Mouse (Mus musculus) forebrain, embryonic 15.5 days (tissue): Measurements from ENCODE around the gene Cacng6. TPM values are rescaled to one million over a fixed set of nuclear protein-coding genes. Genes with fewer than 3 reads are reported as not detected.
A peak's percentile ranks its signal among the peaks of the same experiment; 100 is the strongest.

Source experiments
- ATAC-seq: fragments of 200-750 bp; cut with Nextera tagmentation; replicated peaks from 2 replicates; pipeline ENCODE4 v1.8.0; 2017; ENCODE audit warnings: mild to moderate bottlenecking, moderate TSS enrichment, moderate library complexity
- H3K27ac ChIP-seq: fragments of 300-500 bp; sonication (generic); replicated peaks from 2 replicates; pipeline ENCODE4 v1.5.1; 2015; ENCODE audit warnings: mild to moderate bottlenecking, inconsistent platforms
- H3K27me3 ChIP-seq: fragments of 300-500 bp; sonication (generic); 2 replicates; pipeline ENCODE4 v1.6.1; 2015; ENCODE audit warnings: inconsistent platforms
- H3K36me3 ChIP-seq: fragments of 300-500 bp; sonication (generic); 2 replicates; pipeline ENCODE4 v1.6.1; 2015; ENCODE audit warnings: mild to moderate bottlenecking, inconsistent platforms
- H3K4me1 ChIP-seq: fragments of 300-500 bp; sonication (generic); 2 replicates; pipeline ENCODE4 v1.6.1; 2015; ENCODE audit warnings: inconsistent platforms
- H3K4me2 ChIP-seq: fragments of 300-500 bp; sonication (generic); replicated peaks from 2 replicates; pipeline ENCODE4 v1.6.1; 2015; ENCODE audit warnings: mild to moderate bottlenecking, inconsistent platforms
- H3K4me3 ChIP-seq: fragments of 300-500 bp; sonication (generic); 2 replicates; pipeline ENCODE4 v1.5.1; 2015; ENCODE audit warnings: mild to moderate bottlenecking, inconsistent platforms
- H3K9ac ChIP-seq: fragments of 300-500 bp; sonication (generic); replicated peaks from 2 replicates; pipeline ENCODE4 v1.6.1; 2015; ENCODE audit warnings: mild to moderate bottlenecking, inconsistent platforms
- H3K9me3 ChIP-seq: fragments of 300-500 bp; sonication (generic); 2 replicates; pipeline ENCODE4 v1.6.1; 2016; ENCODE audit warnings: inconsistent platforms
- WGBS: fragments of 180-500 bp; shearing (Covaris S2); methylation state at CpG from one replicate; pipeline ENCODE4 v1.1.7; 2015; ENCODE audit warnings: mixed read lengths; 5-methylcytosine and 5-hydroxymethylcytosine counted together
- polyA plus RNA-seq: library from polyadenylated mRNA; unstranded; fragments of >200 nt; fragmentation: Nextera tagmentation; extraction: Ambion mirVana; gene quantifications from 2 replicates; pipeline ENCODE4 v1.2.1, GENCODE M21; 2015

The Cacng6 gene
- polyA plus RNA-seq, 1 experiment from 2014 or later: 0.08 TPM

DNA sequence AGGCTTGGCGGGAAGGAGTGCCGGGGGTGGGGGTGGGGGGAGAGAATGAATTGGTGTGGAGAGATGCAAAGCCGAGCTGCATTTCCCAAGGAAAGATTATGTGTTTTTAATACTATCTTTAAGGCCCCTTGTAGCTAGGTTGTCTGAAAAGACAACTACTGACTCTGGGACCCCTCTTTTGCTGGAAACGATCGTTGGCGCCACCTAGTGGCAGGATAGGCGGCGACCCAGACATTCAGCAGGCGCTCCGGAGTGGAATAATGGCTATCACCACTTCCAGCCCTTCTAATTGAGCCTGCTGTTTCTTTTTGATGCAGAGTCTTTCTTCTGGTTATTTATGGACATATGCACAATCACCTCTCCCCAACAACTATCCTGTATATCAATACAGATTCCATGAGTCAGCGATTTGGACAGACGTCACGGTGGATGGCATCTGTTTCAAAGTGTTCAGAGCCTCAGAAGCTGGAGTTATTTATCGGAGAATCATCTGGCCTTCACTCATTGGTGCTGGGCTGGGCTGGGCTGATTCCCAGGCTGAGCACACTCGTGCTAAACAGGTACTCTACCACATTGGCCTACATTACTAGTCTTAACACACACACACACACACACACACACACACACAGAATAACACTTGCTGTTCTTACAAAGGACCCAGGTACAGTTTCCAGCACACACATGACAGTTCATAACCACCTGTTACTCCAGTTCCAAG is 24.9 kb downstream of the Cacng6 start:
- Histone ChIP-seq H3K27ac (no peak overlapping the region), H3K9me3 (no peaks in the 10 kb centered on the region), H3K27me3 (no peaks in the 10 kb centered on the region), H3K4me3 (no peak overlapping the region), H3K36me3 (no peaks in the 10 kb centered on the region), H3K4me1 (0 out of 2 replicates have a peak, but pooled peaks cover 2% of the 10 kb centered on the region), H3K9ac (no peak overlapping the region), H3K4me2 (no peak overlapping the region)
- peak; percentile 81; the same call in 1 of the 2 replicates for ATAC-seq
- 18% methylated on average over 15 of the region's 15 CpGs for WGBS

DNA sequence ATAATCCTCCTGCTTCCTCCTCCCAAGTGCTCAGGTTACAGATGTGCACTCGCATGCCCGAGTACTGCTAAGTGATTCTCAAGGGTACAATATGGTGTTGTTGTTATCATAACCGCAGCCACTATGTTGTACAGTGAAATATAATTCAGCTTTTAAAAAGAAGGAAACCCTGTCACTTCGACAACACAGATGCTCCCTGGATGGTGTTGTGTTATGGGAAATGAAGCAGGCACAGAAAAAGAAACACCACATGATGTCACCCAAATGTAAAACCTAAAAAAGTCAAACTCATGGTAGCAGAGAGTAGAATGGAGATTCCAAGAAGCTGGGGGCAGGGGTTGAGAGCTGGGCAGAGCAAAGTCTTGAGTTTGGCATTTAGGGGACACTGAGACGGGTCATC is 26.7 kb downstream of the Cacng6 start:
- H3K9ac ChIP-seq: no peak overlapping the region
- 0 out of 2 replicates have a peak, but pooled peaks cover 2% of the 10 kb centered on the region for H3K4me1 ChIP-seq
- ATAC-seq: no peak
- H3K27ac ChIP-seq: no peak overlapping the region
- H3K4me3 ChIP-seq: no peak overlapping the region
- no peaks in the 10 kb centered on the region for H3K9me3 ChIP-seq
- H3K27me3 ChIP-seq: no peaks in the 10 kb centered on the region
- WGBS: 75% methylated on average over 5 of the region's 5 CpGs
- H3K36me3 ChIP-seq: no peaks in the 10 kb centered on the region
- H3K4me2 ChIP-seq: no peak overlapping the region

DNA sequence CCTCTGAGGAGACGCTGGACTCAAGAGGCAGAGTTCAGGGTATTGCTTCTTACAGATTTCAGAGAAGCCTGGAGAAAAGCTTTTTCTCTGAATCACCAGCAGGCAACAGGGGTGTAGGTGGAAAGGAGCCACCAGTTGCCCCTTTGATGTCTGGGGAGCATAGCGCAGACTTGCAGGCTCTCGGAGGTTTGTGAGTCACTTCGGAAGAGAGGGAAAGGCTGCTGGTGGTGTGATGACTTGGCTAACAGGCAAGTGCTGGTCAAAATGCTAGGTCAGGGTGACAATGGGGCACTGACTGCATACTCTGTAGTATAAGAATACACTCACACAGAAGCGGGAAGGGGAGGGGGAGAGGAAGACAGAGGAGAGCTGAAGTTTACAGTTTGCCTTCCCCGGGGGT is 27.2 kb downstream of the Cacng6 start:
- Histone ChIP-seq H3K27me3 (no peaks in the 10 kb centered on the region), H3K27ac (no peak overlapping the region), H3K4me1 (0 out of 2 replicates have a peak, but pooled peaks cover 2% of the 10 kb centered on the region), H3K9me3 (no peaks in the 10 kb centered on the region), H3K4me3 (no peak overlapping the region), H3K9ac (no peak overlapping the region), H3K36me3 (no peaks in the 10 kb centered on the region), H3K4me2 (no peak overlapping the region)
- no peak for ATAC-seq
- WGBS: 56% methylated on average over 6 of the region's 6 CpGs

DNA sequence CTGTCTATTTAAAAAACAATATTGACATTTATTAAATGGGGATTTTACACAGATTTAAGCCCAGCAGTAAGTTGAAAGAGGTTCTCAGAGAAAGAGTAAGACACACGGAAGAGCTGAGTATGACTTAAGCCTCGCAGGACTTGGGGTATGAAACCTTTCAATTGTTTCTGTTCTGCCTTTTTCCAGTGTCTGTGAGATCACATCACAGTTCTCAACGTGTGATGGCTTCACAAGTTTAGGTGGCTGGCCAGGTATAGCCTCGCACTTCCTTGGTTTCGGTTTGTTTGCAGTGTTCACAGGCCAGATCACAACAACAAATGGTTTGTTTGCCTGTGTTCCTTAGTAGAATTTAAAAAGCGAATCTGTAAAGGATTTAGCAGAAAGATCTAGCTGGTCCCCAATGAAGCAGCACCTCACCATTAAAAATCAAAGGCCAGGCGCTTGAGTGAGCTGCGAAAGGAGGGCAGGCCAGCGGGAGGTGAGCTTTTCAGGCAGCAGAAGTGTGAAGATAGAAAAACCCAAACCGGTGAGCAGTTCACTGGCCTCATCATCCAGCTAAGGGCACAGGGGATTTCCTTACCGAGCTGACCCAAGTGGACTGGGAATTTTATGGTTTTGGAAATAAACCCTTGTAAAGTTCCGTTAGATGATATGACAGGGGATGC is 29.0 kb downstream of the Cacng6 start:
- H3K36me3 ChIP-seq: no peaks in the 10 kb centered on the region
- H3K27me3 ChIP-seq: no peaks in the 10 kb centered on the region
- H3K9ac ChIP-seq: no peak overlapping the region
- 58% methylated on average over 12 of the region's 12 CpGs for WGBS
- no peak overlapping the region for H3K27ac ChIP-seq
- H3K4me3 ChIP-seq: no peak overlapping the region
- H3K4me1 ChIP-seq: 0 out of 2 replicates have a peak, but pooled peaks cover 2% of the 10 kb centered on the region
- no peaks in the 10 kb centered on the region for H3K9me3 ChIP-seq
- no peak for ATAC-seq
- H3K4me2 ChIP-seq: no peak overlapping the region

DNA sequence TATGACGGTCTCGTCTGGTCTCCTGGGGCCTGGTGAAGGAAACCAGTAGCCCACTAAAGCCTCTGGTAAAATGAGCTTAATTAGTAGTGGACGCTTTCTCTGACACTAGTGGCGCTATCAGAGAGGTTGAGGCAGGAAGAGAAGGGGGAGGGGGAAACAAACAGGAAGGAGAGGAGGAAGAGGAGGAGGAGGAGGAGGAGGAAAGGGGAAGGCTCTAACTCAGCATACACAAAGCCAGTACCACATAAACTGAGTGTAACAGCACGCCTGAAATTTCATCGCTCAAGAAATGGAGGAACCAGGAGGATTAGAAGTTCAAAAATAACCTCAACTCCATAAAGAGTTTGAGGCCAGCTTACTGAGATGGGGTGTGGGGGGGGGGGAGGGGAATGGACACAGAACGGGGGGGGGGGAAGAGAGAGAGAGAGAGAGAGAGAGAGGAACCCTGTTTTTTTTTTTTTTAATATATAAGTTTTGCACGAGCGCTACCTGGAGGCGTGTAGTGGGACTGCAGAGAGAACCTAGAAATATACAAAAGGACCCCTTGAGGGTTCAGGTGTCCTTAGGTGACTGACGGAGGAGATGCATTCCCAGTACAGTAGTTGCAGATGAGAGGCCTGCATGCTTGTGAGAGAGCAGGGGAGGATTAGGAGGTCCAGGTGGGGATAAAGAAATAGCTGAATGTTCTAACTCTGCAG is 29.6 kb downstream of the Cacng6 start:
- Histone ChIP-seq H3K36me3 (no peaks in the 10 kb centered on the region), H3K4me2 (no peak overlapping the region), H3K27me3 (no peaks in the 10 kb centered on the region), H3K9me3 (no peaks in the 10 kb centered on the region), H3K27ac (no peak overlapping the region), H3K4me3 (no peak overlapping the region), H3K4me1 (0 out of 2 replicates have a peak, but pooled peaks cover under 1% of the 10 kb centered on the region), H3K9ac (no peak overlapping the region)
- no peak for ATAC-seq
- WGBS: 55% methylated on average over 11 of the region's 11 CpGs

DNA sequence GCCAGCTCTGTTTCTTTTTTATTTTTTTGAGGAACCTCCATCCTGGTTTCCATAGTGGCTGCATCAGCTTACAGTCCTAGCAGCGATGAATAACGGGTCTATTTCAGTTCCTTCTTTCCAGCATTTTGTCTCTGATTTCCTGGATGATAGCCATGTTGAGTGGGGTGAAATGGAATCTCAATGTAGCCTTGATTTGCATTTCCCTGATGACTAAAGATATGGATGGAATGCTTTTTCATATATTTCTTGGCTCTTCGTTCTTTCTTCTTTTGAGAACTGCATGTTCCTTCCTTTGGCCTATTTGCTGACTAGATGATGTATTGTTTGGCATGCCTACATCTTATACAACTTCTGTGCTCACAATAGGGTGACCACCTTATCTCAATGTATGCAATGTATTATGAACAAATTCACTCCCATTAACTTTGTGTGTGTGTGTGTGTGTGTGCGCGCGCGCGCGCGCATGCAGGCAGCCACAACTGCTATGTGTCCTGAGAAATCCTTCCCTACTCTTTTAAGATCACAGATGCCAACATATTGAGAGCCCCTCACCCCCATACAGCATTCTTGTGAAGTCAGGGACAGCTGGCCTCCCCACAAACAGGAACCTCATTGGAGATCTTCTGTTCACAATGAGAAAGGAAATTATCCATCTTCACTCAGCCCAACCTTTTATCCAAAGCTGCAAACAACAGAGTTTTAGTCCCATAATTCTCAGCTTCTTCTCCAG is 33.3 kb downstream of the Cacng6 start:
- no peak overlapping the region for H3K9ac ChIP-seq
- H3K27ac ChIP-seq: no peak overlapping the region
- no peak overlapping the region for H3K4me2 ChIP-seq
- H3K9me3 ChIP-seq: no peaks in the 10 kb centered on the region
- no peak for ATAC-seq
- 94% methylated on average over 10 of the region's 10 CpGs for WGBS
- H3K4me3 ChIP-seq: no peak overlapping the region
- no peaks in the 10 kb centered on the region for H3K4me1 ChIP-seq
- no peaks in the 10 kb centered on the region for H3K36me3 ChIP-seq
- H3K27me3 ChIP-seq: no peaks in the 10 kb centered on the region

DNA sequence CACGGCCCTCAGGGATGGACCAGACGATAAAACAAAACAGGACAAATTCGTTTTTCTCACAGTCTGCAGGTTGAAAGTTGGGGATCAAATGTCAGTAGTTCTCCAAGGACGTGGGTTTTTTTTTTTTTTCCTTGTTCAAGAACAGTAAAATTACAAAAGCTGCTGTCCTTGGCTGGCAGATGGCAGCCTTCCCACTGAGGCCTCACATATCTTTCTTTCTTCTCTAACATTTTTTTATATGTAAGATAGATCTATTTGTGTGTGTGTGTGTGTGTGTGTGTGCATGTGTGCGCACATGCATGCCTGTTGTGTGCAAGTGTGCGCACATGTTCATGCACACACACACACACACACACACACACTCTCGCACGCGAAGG is 33.8 kb downstream of the Cacng6 start:
- Histone ChIP-seq H3K27me3 (no peaks in the 10 kb centered on the region), H3K27ac (no peak overlapping the region), H3K4me2 (no peak overlapping the region), H3K4me1 (no peaks in the 10 kb centered on the region), H3K9ac (no peak overlapping the region), H3K36me3 (no peaks in the 10 kb centered on the region), H3K9me3 (no peaks in the 10 kb centered on the region), H3K4me3 (no peak overlapping the region)
- WGBS: 76% methylated on average over 9 of the region's 9 CpGs
- ATAC-seq: no peak

DNA sequence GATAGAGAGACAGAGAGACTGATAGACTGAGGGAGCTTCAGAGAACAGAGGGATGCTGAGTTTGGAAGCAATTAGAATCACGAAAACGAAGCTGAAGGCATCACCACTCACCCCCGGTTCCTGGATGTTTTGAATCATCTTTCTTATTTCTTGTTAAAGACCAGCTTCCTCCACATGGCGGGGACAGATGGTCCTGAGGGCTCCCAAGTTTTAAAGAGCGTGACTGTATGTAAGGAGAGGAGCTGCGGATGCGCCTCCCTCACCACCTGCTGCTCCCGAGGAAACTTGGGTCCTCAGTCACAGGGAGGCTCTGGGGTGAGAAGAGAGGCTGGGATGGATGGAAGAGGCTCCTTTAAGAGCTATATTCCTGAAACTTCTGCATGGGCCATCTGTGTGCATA is 36.3 kb downstream of the Cacng6 start:
- WGBS: 84% methylated on average over 8 of the region's 8 CpGs
- no peak for ATAC-seq
- Histone ChIP-seq H3K4me1 (no peaks in the 10 kb centered on the region), H3K27me3 (no peaks in the 10 kb centered on the region), H3K9me3 (no peaks in the 10 kb centered on the region), H3K27ac (no peak overlapping the region), H3K36me3 (no peaks in the 10 kb centered on the region), H3K4me2 (no peak overlapping the region), H3K4me3 (no peak overlapping the region), H3K9ac (no peak overlapping the region)

DNA sequence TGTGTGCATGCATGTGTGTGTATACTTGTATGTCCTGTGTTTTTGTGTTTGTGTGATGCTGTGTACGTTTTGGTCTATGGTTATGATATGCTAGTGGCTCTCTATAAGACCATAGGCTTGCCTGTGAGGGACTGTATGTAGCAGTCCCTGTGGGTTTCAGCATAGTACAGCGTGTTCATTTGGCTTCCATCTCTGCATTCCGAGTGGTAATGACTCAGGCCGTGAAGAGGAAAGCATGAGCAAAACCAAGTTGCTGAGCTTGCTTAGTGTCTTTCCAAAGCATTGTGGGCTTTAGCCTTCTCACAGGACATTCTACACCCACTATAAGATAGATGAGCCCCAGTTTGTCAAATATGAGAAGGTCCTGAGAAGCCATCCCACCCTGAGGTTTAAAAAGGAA is 39.3 kb downstream of the Cacng6 start:
- H3K27me3 ChIP-seq: no peaks in the 10 kb centered on the region
- H3K27ac ChIP-seq: no peak overlapping the region
- H3K4me1 ChIP-seq: no peaks in the 10 kb centered on the region
- H3K36me3 ChIP-seq: no peaks in the 10 kb centered on the region
- 81% methylated on average over 4 of the region's 4 CpGs for WGBS
- no peak overlapping the region for H3K9ac ChIP-seq
- no peak for ATAC-seq
- H3K9me3 ChIP-seq: no peaks in the 10 kb centered on the region
- H3K4me2 ChIP-seq: no peak overlapping the region
- no peak overlapping the region for H3K4me3 ChIP-seq

DNA sequence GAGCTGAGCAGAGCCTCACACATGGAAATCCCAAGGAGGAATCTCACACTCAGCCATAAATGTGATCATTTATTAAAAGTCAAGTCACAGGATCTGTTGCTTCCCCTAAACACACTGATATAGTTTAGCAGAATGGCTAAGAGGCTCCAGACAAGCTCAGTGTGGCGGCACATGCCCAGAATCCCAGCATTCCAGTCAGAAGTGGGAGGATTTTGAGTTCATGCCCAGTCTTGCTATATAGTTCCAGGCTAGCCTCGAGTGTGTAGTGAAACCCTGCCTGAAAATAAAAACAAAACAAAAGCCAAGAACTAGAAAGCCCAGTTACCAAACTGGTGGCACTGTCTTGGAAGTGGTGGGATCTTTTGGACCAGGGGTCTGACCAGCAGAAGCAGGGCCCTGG is 44.6 kb downstream of the Cacng6 start:
- no peaks in the 10 kb centered on the region for H3K9me3 ChIP-seq
- no peaks in the 10 kb centered on the region for H3K36me3 ChIP-seq
- H3K4me2 ChIP-seq: no peak overlapping the region
- no peaks in the 10 kb centered on the region for H3K27me3 ChIP-seq
- H3K9ac ChIP-seq: no peak overlapping the region
- no peak overlapping the region for H3K4me3 ChIP-seq
- ATAC-seq: no peak
- no peaks in the 10 kb centered on the region for H3K4me1 ChIP-seq
- 57% methylated on average over 2 of the region's 2 CpGs for WGBS
- H3K27ac ChIP-seq: no peak overlapping the region

DNA sequence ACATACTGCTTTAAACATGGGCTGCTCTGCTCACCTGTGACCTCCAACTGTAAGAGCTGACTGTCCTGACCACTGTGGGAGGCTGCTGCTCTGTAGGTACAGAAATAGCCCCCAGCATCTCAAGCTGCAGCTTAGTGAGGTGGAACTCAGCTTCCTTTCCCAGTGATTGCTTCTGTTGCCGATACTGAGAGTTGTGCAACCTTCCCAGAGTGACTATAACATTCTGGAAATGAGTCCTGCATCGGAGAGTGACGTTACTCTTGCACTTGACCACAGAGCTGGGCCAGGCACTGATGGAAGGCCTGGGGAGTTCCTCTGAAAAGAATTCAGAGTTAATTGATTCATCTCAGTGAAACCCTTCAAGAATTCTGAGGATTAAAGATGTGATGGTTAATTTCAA is 48.8 kb downstream of the Cacng6 start:
- H3K4me1 ChIP-seq: no peaks in the 10 kb centered on the region
- H3K9me3 ChIP-seq: no peaks in the 10 kb centered on the region
- H3K27me3 ChIP-seq: no peaks in the 10 kb centered on the region
- H3K27ac ChIP-seq: no peak overlapping the region
- H3K4me3 ChIP-seq: no peak overlapping the region
- H3K4me2 ChIP-seq: no peak overlapping the region
- 65% methylated on average over 3 of the region's 3 CpGs for WGBS
- H3K9ac ChIP-seq: no peak overlapping the region
- no peaks in the 10 kb centered on the region for H3K36me3 ChIP-seq
- no peak for ATAC-seq
